Mouse (Mus musculus): ENCODE results near the gene Aars2. TPM values are rescaled to one million over a fixed set of nuclear protein-coding genes. Genes with fewer than 3 reads are reported as not detected.

The Aars2 gene
- total RNA-seq, 2 experiments from 2014 or later = 14.3 to 16.4 TPM

GRCm38 (mm10) chr17:45499516-45499915 is 7.1 kb upstream of the Aars2 start:
- DNase-seq = no peak

GRCm38 (mm10) chr17:45500981-45501380 is 5.7 kb upstream of the Aars2 start:
- no peak for DNase-seq

- no peak for DNase-seq
These were observed 4.3 kb upstream of the Aars2 start for GRCm38 (mm10) chr17:45502324-45502723.

GRCm38 (mm10) chr17:45503301-45503973 is 3.2 kb upstream of the Aars2 start:
- no peak for DNase-seq

GRCm38 (mm10) chr17:45505941-45506465 is 638 bp upstream of the Aars2 start:
- DNase-seq = no peak

- DNase-seq = no peak
These were observed 4.2 kb downstream of the Aars2 start for GRCm38 (mm10) chr17:45510871-45511270.

- no peak for DNase-seq
These were observed 5.1 kb downstream of the Aars2 start for GRCm38 (mm10) chr17:45511757-45512156.

- DNase-seq = no peak
These were observed 8.6 kb downstream of the Aars2 start for GRCm38 (mm10) chr17:45515204-45515726.

- no peak for DNase-seq
These were observed 9.2 kb downstream of the Aars2 start for GRCm38 (mm10) chr17:45515806-45516205.

- DNase-seq = peak; percentile 79
These were observed 9.8 kb downstream of the Aars2 start for GRCm38 (mm10) chr17:45516488-45516887.

- no peak for DNase-seq
These were observed 10.5 kb downstream of the Aars2 start for GRCm38 (mm10) chr17:45517135-45517534.

GRCm38 (mm10) chr17:45517549-45518215 is 11.0 kb downstream of the Aars2 start:
- DNase-seq = no peak

GRCm38 (mm10) chr17:45518766-45519475 is 12.3 kb downstream of the Aars2 start:
- no peak for DNase-seq

GRCm38 (mm10) chr17:45520136-45520535 is 13.5 kb downstream of the Aars2 start:
- no peak for DNase-seq

- no peak for DNase-seq
These were observed 16.6 kb downstream of the Aars2 start, which contains the start of gene Tcte1 for GRCm38 (mm10) chr17:45523263-45523662. Gene Tcte1, plus strand, starts transcription at chr17:45523434.

GRCm38 (mm10) chr17:45524961-45525360 is 18.3 kb downstream of the Aars2 start:
- DNase-seq = no peak

GRCm38 (mm10) chr17:45526571-45526970 is 19.9 kb downstream of the Aars2 start:
- DNase-seq = no peak

GRCm38 (mm10) chr17:45530346-45530782 is 23.7 kb downstream of the Aars2 start:
- DNase-seq = no peak

- DNase-seq = no peak
These were observed 26.3 kb downstream of the Aars2 start for GRCm38 (mm10) chr17:45532896-45533295.

- no peak for DNase-seq
These were observed 29.6 kb downstream of the Aars2 start for GRCm38 (mm10) chr17:45536264-45536663.

- DNase-seq = no peak
These were observed 31.8 kb downstream of the Aars2 start for GRCm38 (mm10) chr17:45538394-45538793.

- no peak for DNase-seq
These were observed 33.0 kb downstream of the Aars2 start for GRCm38 (mm10) chr17:45539664-45540063.

- DNase-seq = no peak
These were observed 35.5 kb downstream of the Aars2 start for GRCm38 (mm10) chr17:45542129-45542528.
